Mouse (Mus musculus) kidney, adult 9 months (tissue): ENCODE results near the gene E2f1.

Experiments used
- DNase-seq: peaks from one replicate; pipeline ENCODE4 v3.0.0; 2022

Gene E2f1

DNA sequence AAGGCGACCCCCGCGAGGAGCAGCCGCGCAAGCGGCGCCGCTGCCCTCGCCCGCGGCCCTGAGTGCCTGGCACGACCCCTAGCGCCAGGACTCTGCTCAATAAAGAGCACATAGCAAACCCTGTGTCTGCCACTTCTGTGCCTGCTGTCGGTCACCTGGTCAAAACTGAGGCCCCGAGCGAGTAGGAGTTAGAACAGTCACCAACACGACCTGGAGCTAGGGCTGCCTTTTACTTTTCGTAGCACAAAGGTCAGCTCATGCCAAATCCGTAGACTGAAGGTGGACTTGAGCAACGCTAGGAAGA lies 19.9 kb downstream of the E2f1 start:
- no peak for DNase-seq

DNA sequence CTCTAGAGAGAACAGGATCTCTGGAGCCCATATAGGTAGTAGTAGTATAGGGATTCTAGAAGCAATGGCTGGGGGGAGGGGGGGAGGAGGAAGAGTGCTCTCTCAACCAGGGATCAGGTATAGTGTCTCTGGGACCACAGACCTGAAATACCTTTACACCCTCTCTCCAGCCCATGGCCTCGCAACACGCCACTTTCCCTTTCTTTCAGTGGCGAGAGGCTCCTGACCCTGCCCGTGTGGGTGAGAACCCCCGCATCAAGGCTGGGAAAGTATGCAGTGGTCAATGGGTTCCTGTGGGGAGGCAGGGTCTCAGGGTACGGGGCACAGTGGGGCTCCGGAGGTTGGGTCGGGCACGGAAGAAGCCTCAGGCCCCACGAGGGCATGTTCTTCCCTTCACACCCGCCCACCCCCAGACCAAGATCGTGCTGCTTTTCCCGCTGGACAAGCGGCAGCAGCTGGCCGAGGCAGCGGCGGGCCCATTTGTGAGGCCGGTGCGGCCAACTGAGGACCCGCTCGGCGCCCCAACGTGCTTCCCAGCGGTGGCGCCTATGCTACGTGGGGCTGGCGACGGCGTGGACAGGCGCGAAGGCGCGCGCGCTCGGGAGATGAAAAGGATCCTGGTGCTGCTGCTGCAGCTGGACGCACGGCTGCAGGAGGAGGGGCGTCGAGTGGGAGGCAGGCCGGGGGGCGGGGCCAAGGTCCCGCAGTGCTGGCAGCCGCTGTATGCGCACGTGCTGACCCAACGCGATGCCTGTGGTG lies 20.4 kb downstream of the E2f1 start:
- peak; percentile 45 for DNase-seq

DNA sequence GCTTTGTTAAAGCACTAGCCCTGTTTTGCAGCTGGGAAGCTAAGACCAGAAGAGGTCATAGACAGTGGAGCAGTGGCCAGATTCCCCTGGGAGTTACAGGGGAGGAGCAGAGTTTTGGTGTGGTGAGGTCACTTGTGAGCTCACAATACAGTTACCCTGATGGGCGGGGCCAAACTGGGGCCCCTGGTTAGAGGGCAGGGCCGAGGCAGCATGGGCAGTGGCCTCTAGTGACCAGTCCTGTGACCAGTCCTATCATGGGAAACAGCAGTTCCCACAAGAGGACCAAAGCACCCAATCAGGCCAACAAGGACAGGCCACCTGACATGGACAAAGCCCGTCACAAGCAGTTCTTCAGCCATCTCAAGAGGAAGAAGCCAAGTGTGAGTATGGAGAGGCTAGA lies 21.0 kb downstream of the E2f1 start:
- no peak for DNase-seq

DNA sequence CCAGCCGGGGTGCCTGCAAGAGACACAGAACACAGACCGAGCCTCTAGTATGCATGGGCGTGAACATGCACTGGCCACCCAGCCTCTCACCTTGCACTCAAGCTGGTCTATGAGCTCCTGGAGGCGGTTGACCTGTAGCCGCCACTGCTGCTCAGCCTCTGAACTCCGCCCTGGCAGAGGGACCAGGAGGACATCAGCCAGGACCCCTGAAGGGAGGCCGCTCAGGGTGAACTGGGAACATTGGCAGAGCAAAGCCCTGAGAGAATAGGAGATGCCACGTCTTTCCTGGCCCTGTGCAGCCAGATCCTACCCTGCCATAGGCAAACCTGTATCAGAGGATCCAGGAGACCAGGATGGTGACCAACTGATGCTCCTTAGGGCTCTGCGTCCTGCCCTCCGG lies 23.0 kb downstream of the E2f1 start, which contains the start of gene 1700003F12Rik:
1700003F12Rik (plus strand) TSS at position 375 of the 400 bp plus-strand sequence.
- no peak for DNase-seq

DNA sequence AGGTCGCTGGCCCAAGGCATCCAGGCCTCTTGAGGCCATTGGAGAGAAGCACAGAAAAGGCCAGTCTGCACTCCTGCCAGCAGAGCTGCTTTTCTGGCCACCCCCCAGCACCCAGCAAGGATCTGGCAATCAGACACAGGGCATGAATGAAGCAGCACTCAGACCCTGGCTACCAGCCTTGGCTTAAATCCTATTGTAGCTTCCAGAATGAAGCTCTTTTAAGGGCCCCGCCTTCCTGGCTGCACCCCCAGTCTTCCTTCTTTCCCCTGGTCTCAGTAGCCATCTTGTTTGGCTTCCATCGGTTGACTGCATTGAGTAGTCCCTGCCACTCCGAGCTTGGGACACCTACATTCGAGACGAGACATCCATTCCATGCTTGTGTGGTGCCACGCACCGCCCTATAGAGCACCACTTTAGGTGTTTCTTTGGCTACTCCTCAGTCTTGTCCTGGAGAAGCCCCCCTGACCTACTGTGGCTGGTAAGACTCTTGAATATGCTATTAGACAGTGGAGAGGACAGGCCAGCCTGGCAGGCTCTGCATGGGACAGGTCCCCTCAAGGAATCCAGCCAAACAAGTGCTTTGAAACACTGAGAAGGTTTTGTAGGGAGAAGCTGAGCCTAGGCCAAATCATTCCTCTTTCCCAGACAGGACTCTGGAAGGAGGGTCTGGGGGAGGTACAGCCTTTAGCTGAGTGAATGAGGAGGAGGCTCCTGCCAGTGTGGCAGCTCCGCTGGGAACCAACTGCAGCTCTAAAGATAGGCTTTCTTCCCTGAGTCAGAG lies 25.9 kb downstream of the E2f1 start:
- no peak for DNase-seq

DNA sequence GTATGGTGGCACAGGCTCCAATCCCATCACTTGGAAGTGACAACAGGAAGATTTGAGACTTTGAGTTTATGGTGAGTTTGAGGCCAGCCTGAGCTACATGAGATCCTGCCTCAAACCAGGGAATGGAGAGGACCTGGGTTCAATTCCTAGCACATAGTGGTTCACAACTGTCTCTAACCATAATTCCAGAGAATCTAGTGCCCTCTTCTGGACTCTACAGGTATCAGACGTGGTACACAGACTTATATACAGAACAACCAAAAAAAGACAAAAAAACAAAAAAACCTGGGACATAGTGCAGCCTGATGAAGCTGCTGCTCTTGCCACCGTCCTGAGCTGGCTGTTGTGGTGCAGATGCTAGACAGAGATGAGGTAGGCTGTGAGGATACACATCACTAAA lies 28.1 kb downstream of the E2f1 start:
- DNase-seq: no peak

DNA sequence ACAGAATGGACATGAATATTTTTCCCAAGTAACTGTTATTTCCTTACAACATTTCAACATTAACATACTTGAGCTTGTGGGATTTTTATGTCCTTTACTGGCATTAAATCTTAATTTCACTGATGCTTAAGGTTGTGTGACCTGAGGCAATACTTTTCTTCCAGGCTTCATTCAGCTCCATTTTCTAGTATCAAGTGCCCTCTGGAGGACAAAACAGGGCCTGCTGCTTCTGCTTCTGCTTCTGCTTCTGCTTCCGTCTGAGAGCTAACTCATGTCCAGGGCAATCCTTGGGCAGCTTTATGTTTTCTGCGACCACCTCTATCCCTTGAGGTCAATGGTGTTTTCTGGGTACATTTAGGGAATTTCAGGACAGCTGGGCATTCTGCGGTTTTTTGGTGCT lies 30.0 kb downstream of the E2f1 start:
- DNase-seq: peak; percentile 40

DNA sequence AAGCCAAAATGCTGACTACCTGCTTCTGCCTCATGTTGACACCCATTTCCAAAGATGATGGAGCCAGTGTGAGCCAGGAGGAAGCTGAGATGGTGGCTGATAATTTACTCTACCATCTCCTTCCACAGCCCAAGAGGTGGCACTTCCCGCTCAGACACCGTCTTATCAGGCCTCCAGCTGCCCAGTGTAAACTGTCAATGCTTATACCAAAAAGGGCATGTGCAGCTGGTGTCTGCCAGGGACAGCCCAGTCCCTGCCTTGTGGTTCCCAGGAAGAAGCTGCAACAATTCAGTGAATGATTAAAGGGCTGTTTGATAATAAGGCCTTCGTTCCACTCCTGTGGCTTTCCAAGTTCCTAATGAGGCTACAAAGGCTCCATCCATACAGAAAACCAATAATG lies 31.0 kb downstream of the E2f1 start:
- DNase-seq: no peak

DNA sequence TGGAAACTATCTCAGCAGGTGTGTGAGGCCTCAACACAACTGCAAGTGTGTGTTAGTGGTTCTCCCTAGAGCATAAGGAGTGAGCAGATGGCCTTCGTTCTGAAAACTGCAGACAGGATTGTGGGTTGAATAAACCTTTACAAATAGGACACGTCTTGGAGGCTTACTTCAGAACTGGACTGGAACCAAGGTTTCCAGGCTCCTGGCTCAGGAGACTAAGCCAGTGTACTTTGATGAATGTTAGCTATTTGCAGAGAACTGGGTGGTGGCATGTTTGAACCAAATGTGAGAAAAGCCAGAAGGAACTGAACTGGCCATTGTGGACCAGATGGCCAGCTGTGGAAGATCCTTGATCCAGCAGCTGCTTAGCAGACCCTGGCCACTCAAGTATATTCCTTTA lies 31.4 kb downstream of the E2f1 start:
- DNase-seq: no peak

DNA sequence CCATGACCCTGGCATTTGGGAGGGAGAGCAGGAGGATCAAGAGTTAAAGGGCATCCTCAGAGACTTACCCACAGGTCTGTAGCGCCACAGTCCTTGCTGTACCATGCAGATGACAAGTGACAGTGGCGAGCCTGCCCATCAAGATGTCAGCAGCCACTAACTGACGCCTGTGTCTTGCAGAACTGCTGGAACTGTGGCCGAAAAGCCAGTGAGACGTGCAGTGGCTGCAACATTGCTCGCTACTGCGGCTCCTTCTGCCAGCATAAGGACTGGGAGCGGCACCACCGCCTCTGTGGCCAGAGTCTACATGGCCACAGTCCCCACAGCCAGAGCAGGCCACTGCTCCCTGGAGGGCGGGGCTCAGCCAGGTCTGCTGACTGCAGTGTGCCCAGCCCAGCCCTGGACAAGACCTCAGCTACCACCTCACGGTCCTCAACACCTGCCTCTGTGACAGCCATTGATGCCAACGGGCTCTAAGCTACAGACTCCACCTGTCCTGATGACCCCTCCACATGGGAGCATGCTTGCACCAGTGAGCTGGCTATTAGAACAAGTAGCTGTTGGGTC lies 34.9 kb downstream of the E2f1 start:
- DNase-seq: no peak

DNA sequence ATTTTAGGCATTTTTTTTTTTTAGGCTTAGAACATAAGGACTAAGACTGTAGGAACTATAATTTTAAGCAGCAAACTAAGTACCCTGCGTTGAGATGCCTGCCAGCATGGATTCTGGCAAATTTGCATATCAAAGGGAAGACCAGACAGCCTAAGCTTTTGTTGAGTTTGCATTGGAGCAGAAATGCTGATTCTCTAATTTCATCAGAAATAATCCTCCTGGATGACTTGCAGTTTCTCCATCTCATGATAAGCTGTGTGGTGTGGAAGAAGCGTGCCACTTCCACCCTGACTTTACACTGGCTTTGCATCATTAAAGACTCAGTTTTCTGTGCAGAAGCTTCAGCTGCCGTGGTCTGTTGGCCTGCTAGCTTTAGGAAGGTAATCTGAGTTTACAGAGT lies 36.8 kb downstream of the E2f1 start:
- DNase-seq: no peak

DNA sequence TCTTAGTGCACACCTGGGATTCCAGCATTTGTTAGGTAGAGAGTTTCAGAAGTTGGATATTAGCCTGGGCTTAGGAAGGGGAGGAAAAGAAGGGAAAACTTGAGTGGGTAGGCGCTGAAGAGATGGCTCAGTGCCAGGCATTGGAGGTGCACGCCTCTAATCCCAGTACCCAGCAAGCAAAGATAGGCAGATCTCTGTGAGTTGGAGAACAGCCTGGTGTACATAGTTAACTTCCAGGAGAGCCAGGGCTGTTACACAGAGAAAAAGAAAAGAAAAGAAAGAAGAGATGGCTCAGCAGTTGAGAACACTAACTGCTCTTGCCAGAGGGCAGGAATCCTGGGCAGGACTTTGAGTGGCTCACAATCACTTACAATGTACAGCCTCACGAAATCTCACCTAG lies 43.2 kb downstream of the E2f1 start:
- no peak for DNase-seq

DNA sequence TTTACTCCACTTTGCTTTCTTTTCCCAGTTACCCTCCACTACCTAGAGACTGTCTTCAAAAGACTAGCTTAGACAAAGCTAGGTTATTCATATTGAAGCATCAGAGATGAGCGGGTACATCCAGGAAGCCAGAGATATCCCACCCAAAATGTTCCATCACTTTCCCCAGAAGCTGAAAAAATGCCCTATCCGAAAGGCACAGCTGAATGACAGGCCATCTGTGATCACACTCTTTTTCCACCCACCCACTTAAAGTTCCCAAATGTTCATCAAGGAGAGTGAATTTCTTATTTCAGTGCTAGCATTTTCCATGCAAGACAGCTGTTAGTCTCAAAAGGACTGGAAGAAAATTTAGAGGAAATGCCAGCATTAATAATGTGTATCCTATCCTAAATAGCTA lies 44.4 kb downstream of the E2f1 start:
- no peak for DNase-seq

DNA sequence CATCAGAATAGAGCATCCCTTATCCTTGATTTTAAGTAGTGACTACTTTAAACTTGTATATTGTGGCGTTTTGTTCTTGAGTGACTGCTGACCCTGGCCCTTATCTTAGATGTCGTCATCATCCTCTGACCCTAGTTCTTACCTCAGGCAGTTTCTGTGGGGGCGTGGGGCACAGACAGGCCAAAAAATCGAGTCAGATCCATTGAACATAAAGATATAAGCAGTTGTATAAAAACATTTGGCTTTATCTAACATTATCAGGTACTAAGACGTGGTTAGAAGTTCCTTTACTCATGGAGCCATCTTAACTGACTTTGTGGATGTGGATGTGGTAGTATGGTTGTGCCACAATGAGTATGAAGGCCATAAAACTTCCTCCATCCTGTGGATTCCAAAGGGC lies 47.4 kb downstream of the E2f1 start:
- no peak for DNase-seq

DNA sequence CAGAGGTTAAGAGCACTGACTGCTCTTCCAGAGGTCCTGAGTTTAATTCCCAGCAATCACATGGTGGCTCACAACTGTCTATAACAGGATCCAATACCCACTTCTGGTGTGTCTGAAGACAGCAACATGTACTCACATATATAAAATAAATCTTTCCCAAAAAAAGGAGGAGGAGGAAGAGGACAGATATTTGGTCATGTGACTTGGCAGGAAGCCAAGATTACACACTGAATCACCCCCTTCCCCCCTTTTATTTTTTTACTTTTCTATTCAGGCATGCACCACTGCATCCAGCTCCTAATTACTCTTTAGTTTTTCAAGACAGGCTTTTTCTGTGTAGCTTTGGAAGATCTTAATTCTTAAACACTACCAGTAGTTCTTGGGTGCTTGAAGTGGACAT lies 48.2 kb downstream of the E2f1 start:
- DNase-seq: no peak

DNA sequence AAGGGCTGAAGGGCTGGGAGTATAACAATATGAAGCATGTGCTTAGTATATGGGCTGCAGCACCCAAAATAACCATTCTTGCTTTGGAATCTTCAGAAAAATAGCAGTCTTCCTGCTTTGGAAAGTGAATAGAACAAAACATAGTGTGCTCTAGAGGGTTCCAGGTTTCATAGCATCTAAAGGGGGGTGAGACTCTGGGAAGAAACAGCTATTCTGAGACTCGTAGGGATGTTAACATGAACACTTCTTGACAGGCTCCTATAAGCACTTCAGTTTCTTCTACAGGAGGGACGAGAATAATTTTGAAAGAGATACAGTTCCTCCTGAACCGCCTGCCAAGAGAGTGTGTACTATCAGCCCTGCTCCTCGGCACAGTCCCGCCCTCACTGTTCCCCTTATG lies 52.3 kb downstream of the E2f1 start:
- DNase-seq: no peak

DNA sequence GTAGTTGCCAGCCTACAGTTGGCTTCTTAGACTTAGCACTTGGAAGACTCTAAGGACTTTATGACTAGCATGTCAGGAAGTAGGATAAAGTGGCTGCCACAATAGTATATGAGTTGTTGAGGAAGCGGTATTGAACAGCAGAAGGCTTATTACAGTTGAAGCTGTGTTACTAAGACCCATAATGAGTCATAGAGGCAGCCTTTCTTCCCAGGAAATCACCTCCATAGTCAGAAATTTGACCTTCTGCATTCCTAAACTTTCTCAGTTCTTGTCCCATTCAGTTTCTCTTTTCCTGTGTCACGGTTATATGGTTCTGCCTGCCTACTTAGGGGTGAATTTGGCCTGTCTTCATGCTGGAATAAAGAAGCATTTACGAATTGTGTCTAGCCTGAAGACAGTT lies 52.7 kb downstream of the E2f1 start:
- DNase-seq: no peak

DNA sequence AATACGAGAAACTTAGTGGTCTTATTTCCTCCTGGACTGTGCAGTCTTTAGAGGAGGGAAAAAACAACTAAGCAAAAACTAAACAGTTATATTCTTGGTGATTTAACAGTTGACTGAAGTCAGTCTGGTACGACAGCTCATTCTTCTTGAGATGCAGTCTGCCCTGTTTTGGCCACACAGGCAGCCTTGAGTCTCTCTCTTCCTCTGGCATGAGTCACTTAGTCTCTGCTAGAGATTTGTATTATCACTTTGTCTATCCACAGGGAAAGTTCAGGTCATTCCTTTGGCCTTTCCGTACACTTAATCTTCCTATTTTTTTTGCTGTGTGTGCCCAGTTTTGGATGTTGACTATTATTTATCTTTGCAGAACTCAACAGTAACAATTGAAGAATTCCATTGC lies 59.6 kb downstream of the E2f1 start:
- DNase-seq: no peak
